Mouse (Mus musculus): ENCODE data around the gene Znrd1.

GRCm38 (mm10) chr17:36970316-36970890, 12.0 kb upstream of the Znrd1 start:
- TF ChIP-seq CTCF (IDR thresholded peaks at IDR 0.05 in 2 of 3, conservative IDR thresholded peaks at IDR 0.05 in 1 of 3; ENCODE audit: control insufficient read depth in 1 of 3, insufficient read depth in 1 of 3, low read depth in 2 of 3, low read length in 3 of 3, poor library complexity in 1 of 3, severe bottlenecking in 1 of 3), result no peak
- no peak for TF ChIP-seq POLR2A (IDR thresholded peaks at IDR 0.05; ENCODE audit: control insufficient read depth in 1 of 2, insufficient read depth in 1 of 2, low read depth in 1 of 2, low read length in 2 of 2, poor library complexity in 1 of 2)
- no peak for TF ChIP-seq POLR2AphosphoS2 (IDR thresholded peaks at IDR 0.05; ENCODE audit: low read length)
- TF ChIP-seq CHD1 (IDR thresholded peaks at IDR 0.05; ENCODE audit: low read depth, low read length), result no peak
- TF ChIP-seq ZKSCAN1 (IDR thresholded peaks at IDR 0.05; ENCODE audit: low read depth, low read length), result no peak
- TF ChIP-seq MAFK (IDR thresholded peaks at IDR 0.05; ENCODE audit: borderline replicate concordance, low read depth, low read length), result no peak
- no peak for TF ChIP-seq ZMIZ1 (IDR thresholded peaks at IDR 0.05; ENCODE audit: low read depth, low read length)
